Mouse (Mus musculus) mature B cell (primary cell): ENCODE measurements at regions not wholly inside any gene's neighbourhood (a gene's known extent, or its start where the extent isn't known, plus 50 kb on each side); places are given as distances from the start of the nearest gene placed in this dataset.
"Not testable (repeated sequence)": the region's sequence is repeated elsewhere in the genome, so short reads cannot be mapped to it uniquely, and the experiment has no call there.

Experiments
- in situ Hi-C: fragments of 300-500 bp; cut with MboI; formaldehyde crosslinking; loops from 2 replicates; pipeline ENCODE4 v1.14.3; 2019

- in situ Hi-C loops, result not testable (repeated sequence)
Observed at GRCm38 (mm10) chr3:21627048-21627447, 449.4 kb upstream of the Tbl1xr1 start.

GRCm38 (mm10) chr3:21633600-21634221 lies 442.7 kb upstream of the Tbl1xr1 start:
- in situ Hi-C loops, result no loop called here

DNA sequence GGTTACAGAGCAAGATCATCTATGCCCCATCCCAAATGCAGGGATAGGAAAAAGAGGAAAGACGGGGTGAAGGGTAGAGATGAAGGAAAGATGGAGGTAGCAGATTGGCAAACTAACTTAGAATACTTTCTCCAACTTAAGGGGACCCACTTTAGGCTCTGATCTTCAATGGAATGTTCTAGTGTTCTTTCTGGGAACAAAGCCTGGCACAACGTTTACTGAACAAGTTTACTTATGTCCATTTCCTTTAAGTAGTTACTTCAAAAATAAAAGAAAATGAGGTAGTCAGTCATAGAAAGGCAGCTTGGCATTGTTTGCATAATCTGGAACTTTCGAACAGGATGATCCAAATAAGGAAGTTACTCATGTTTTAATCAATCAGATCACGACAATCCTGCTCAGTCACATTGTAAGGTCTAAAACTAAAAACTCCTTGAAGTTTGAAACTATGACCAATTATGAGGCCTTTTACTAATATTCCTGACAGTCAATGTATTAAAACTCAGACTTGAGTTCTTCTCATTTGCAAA lies 441.7 kb upstream of the Tbl1xr1 start:
- in situ Hi-C loops, result no loop called here

DNA sequence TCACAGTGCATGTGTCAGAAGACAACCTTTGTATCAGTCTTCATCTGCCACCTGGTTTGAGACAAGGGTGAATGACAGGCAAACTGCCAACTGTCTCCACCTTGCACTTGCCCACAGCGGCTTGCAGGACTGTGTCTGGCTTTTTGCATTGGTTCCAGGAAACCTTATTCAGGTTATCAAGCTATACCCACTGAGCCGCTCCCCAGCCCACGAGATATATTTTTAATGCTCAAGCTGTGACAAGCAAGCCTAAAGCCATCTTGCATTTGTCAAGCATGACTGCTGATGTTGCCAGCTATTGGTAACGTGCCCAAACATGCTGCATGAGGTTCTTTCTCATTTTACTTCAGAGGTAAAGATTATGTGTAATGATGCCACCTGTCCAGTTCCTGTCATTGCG lies 437.6 kb upstream of the Tbl1xr1 start:
- in situ Hi-C loops, result no loop called here

DNA sequence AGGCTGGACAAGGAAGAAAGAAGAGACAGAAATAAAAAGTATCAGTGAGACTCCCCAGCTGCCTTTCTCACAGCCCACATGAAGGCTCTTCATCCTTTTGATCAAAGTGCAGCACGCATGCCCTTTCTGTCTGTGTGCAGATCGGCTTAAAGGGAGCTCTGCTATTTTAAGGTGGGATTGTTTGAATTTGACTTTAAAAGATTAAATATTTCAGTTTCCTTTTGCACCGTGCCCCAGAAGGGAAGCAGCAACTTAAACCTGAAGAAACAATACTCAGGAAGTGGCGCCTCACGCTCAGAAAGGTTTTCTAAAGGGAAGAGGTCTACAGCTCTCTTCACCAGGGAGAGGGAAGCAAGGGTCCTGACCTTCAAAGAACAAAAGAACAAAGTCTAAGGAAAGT lies 436.9 kb upstream of the Tbl1xr1 start:
- in situ Hi-C loops, result no loop called here

DNA sequence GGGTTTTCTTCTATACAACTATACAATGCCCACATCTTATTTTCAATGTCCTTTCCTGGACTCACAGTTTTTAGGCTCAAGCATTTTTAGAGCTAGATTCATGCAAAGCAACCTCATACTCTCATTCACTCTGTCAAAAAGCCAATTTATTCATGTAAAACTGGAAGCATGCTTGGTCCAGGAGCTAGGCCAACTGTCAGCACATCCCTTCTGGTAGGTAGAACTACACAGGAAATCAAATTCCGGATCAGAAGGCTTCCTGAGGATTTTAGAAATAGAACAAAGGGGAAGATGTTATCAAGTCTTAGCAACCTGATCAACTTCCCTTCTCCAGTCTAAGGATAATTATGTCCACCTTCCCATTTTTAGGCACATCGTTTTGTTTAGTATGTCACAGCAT lies 432.4 kb upstream of the Tbl1xr1 start:
- in situ Hi-C loops, result no loop called here

- in situ Hi-C loops, result no loop called here
Observed at GRCm38 (mm10) chr3:21645268-21645667, 431.2 kb upstream of the Tbl1xr1 start.

DNA sequence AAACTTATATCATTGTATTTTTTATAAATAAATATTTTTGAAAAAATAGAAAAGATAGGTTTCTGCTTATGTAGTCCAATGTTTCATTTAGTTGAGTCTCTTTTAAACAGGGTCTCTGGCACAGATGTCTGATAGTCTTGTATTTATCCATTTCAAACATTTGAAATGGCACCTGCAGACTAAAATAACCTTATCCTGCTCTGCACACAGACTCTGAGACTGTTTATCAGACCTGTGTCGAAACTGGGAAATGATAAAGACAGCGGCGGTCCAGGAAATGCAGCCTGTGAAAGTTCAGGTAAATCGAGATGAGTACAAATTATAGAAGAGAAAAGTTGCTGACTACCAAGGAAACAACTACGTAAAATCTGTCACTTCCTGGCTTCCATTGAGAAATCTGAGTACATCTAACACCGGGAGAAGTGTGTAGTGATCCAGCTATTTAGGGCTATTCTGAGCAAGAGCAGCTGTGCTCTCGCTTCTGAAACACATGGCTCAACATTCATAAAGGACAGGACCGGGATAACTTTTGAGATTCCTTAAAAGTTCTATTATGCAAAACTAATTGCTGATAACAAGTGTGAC lies 426.5 kb upstream of the Tbl1xr1 start:
- in situ Hi-C loops, result no loop called here

GRCm38 (mm10) chr3:21655301-21655700 lies 421.2 kb upstream of the Tbl1xr1 start:
- in situ Hi-C loops, result no loop called here

DNA sequence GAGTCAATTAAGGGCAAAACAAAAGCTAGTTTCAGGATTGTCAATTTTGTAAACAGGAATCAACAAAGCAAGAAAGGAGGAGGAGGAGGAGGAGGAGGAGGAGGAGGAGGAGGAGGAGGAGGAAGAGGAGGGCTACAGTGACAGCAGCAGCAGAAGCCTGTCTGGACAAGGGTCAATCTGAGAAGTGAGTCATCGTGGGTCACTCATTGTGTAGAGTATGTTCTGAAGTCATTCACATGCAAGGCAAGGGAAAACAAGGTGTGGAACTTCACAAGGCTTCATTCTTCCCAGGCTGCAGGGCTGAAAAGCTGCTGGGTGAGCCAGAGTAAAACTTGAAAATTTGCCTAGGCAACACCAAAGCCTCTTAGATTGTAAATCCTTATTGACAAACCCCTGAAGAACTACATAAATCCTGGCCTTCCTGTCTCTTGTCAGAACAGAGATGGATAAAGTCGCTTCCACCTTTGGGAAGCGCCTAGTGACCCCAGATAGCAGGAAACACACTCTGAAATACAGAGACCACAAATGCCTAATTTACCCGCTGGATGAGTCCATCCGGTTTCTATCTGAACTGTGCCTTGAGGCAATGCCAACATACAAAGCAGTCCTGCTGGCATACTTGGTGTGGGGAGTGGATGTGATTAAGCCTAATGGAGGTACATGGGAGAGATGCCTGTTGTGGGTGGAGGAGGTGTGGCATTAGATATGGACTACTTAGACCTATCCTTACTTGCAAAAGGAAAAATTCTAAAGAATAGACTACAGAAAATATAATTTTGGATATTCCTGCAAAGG lies 408.9 kb upstream of the Tbl1xr1 start:
- in situ Hi-C loops, result no loop called here

GRCm38 (mm10) chr3:21671885-21672284 lies 404.6 kb upstream of the Tbl1xr1 start:
- in situ Hi-C loops, result no loop called here

DNA sequence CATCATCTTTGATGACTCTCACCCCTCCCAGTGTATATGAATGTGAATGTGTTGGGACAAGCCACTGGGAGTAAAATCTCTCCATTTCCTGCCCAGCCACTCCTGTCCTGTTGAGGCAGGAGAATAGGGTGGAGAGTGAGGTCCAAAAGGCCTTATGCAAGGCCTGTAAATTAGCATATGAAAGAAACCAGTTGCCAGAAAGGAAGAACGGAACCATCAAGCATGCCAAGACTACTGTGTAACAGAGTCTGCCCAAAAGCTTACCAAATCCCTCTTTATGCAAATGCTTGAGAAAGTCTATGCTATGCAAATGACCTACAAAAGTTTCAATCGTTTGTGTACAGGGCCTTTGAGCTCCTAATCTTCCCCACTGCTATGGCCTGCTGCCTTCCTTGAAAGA lies 404.0 kb upstream of the Tbl1xr1 start:
- in situ Hi-C loops, result no loop called here

DNA sequence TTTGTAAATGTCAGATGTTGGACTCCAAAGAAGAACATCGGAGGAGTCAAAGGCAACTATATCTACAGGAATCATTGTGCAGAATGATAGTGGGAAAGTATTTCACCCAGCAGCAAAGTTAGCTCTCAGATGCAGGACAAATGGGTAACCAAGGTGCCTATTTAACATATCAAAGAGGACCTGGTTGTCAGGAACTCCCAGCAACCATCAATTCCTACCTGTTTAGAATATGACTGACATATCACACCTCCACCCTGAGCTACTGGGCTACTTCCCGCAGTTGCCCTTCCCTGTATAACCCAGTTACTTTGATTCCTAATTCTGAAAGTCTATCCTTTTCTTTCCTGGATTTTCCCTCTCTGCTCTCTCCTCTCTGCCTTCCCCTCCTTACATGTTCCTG lies 403.0 kb upstream of the Tbl1xr1 start:
- in situ Hi-C loops, result no loop called here

GRCm38 (mm10) chr3:21678265-21678664 lies 398.2 kb upstream of the Tbl1xr1 start:
- in situ Hi-C loops, result no loop called here

DNA sequence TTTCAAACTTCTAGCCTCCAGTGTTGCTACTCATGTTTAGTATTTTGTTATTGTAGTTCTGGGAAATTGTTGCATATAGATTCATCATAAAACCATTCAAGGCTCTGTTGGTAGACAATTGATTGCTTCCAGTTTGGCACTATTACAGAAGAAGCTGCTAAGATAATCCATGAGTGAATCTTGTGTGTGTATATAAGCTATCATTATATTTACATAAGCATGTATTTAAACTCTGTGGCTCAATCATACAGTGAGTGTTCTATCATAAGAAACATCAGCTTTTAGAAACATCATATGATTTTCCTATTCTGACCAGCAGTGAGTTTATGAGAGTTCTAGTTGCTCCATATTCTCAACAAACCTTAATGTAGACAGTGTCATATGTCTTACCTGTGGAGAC lies 397.7 kb upstream of the Tbl1xr1 start:
- in situ Hi-C loops, result no loop called here

- in situ Hi-C loops, result not testable (repeated sequence)
Observed at GRCm38 (mm10) chr3:21697980-21698672, 378.3 kb upstream of the Tbl1xr1 start.

DNA sequence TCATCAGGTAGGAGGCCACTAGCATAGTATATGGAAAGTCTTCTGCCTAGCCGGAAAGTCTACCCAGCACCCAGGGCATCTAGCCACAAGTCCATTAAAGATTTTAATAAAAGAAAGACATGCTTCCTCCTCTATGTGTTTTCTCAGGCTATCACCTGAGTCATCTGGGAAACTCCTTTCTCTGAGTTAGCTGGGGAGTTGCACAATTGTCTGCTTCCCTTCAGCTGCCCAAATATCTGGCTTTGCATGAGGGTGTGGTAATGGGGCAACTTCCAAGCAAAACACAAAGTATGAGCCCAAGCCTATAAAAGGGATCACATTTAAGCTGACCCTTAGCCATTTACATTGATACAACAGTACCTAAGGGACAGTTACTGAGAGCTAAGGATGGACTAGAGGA lies 376.9 kb upstream of the Tbl1xr1 start:
- in situ Hi-C loops, result no loop called here

- in situ Hi-C loops, result no loop called here
Observed at GRCm38 (mm10) chr3:21700326-21700725, 376.1 kb upstream of the Tbl1xr1 start.

GRCm38 (mm10) chr3:21726747-21727505 lies 349.5 kb upstream of the Tbl1xr1 start:
- in situ Hi-C loops, result no loop called here

DNA sequence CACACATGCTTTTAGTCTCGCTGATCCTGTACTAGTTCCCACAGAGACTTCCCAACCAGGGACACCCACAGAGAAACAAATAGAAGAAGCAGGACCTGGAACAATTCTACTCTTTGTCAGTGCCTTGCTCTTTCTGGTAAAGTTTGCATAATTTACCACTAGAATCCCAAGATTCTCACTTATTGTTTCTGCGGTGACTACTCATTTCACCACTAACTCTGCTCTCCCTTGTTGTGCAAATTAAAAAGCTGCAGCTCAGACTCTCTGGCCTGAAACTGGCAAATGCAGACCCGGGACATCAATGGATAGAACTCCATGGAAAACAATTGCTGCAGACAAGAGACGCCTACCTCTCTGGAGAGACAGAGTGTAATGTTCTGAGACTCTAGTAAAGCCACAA lies 348.4 kb upstream of the Tbl1xr1 start:
- in situ Hi-C loops, result no loop called here

- in situ Hi-C loops, result no loop called here
Observed at GRCm38 (mm10) chr3:21729328-21729727, 347.1 kb upstream of the Tbl1xr1 start.

GRCm38 (mm10) chr3:21735688-21736087 lies 340.8 kb upstream of the Tbl1xr1 start:
- in situ Hi-C loops, result not testable (repeated sequence)
